Mouse (Mus musculus) right cerebral cortex, postnatal 4 days (tissue): ENCODE measurements at regions not wholly inside any gene's neighbourhood (a gene's known extent, or its start where the extent isn't known, plus 50 kb on each side); places are given as distances from the start of the nearest gene placed in this dataset.
A peak's percentile ranks its signal among the peaks of the same experiment; 100 is the strongest.

Experiments
- DNase-seq: peaks from one replicate; pipeline ENCODE4 v3.0.0-alpha.2; 2022

DNA sequence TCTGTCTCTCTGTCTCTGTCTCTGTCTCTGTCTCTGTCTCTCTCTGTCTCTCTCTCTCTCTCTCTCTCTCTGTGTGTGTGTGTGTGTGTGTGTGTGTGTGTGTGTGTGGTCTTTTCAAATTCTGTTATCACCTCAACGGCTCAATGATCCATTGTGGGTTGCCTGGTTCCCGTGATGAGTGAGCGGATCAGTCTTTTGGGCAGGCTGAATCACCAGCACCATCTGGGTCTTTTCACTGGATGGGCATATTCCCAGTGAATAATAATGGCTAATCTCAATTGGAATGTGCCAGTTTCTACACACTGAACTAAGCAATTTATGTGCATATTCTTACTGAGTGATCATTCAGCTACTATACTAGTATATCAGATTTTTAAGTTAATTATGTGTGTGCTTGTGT is 216.4 kb downstream of the Lmx1a start:
- DNase-seq, result no peak

DNA sequence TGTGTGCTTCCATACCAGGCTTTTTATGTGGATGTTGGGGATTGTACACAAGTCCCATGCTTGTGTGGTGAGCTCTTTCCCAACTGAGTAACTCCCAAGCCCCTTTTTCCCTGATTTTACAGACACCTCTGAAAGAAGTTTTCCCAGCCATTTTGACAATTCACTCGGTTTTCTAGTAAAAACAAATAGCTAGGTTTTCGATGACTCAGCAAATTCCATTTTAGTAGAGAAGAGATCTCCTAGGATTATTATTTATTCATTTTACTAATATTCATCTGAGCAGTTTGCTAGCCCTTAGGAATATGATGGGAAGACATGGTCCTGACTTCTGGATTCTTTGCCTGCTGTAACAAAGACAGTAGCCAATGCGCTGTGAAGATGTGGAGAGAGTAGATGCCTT is 223.0 kb downstream of the Lmx1a start:
- no peak for DNase-seq

DNA sequence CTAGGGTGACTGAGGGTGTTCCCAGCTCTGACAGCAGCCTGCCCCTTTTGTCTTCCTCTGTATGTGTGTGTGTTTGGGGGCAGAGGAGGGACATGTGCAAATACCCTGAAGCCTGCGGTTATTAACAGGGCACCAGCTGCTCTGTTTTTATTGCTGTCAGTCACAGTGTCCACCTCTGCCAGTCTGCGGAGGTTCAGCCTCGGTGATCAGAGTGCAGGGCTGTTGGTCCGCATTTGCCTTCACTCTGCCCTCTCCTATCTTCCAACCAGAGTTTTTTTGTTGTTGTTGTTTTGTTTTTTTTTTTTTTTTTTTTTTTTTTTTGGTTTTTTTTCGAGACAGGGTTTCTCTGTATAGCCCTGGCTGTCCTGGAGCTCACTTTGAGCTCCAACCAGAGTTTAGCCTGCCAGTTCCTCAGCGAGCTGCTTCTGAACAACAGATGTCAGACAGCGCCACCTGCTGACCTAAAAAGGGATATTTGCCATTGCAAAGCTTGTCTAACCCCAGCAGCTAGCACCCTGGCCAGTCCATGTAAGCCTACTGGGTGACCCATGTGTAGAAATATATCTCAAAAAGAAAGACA is 226.0 kb downstream of the Lmx1a start:
- DNase-seq, result peak; percentile 95

DNA sequence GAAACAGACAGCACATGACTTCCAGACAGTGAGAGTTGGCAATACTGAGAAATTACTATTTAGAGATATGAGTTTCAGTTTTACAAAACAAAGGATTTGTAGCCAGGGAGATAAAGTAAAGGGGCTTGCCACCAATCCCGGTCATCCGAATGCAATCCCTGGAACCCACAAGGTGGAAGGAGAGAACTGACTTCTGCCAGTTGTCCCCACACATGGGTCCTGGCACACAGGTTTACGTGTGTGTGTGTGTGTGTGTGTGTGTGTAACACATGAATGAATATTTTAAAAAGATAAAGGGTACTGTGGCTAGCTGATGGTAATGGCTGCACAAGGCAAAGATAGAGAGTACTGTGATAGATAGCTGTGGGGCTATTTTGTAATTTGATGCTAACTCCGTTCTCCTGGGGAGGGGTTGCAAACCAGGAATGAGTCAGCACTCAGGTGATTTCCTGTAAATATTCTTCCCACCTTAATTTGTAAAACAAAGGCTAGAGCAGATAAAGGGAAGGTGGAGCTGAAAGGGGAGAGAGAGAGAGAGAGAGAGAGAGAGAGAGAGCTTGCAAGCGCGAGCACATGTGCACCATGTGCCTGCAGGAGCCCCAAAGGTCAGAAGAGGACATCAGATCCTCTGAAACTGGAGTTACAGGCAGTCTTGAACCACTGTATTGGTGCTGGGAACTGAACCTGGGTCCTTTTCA is 226.7 kb downstream of the Lmx1a start:
- DNase-seq, result no peak

DNA sequence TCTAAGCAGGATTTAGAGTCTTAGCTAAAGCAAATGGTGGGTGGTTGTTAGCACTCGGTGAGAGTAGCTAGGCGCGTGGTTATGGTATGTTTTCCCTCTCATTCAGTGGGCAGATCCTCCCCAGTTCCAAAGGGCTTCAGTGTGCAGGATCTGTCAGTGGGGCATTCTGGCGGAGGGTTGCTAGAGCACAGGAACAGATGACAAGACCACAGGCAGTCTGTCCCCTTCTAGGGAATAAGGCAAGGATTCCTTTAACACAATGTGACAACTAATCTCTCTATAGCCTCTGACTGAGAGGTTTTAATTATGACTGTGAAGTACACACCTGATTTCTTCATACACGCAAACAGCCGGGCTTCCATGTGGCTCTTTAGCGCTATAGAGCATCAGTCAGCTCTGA is 233.9 kb downstream of the Lmx1a start:
- no peak for DNase-seq

DNA sequence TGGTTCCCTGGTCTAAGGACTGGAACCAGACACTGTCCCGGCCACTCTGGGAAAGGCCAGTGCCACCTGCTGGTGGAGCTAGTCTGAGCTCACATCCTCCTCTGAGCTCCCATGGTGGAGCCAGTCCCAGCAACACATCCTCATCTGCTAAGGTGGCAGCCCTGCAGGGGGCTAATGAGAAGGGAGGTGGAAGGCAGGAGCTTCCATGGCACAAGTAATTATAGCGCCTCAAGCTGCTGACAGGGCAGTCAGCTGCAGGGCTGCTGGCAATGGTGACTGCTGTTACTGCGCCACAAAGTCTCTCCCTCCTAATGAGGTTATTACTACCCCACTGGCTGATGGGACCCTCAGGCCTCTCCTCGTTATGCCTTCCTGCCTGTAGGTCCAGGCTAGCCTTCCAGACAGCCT is 239.0 kb downstream of the Lmx1a start:
- DNase-seq, result no peak

DNA sequence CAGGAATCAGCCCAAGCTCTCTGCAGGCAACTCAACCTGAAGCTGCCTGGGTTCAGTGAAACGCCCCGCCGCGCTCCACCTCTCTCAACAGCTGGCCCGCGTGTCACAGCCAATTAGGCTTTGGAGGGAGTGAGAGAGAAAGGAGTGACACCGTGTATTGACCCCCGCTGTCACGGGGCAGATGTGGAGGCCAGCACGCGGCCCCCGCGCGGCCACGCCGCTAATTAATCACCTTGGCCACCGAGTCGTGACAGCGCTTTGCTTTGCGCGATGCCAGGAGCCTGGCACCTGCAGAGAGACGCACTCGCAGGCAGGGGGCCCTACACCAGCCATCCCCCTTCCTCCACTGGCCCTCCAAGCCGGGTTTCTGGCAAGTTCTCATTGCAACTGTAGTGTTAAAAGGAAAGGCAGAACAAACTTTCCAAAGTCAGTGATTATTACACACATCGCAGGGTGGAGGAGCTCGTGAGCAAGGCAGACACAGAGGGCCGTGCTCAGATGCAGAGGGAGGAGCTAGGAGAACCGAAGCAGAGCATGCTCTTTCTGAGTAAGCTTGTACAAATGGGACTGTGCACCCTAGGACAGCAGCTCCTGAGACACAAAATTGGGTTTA is 240.8 kb downstream of the Lmx1a start:
- no peak for DNase-seq

DNA sequence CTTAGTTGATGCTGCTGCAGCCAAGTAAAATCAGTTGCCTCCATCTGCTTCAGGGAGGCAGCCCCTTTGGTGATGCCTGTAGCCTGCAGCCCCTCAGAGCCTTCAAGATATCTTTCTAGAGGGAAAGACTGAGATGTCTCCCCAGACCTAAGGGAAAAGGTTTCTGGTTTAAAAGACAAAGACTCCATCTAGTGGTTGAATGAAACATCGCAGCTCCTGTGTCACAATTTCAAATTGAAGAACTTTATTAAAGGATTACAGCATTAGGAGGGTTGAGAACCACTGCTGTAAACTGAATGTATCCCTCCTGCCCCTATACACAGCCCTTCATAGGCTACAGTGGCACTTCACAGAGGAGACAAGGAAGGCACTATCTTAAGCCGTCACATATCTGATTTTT is 243.1 kb downstream of the Lmx1a start:
- DNase-seq, result no peak

DNA sequence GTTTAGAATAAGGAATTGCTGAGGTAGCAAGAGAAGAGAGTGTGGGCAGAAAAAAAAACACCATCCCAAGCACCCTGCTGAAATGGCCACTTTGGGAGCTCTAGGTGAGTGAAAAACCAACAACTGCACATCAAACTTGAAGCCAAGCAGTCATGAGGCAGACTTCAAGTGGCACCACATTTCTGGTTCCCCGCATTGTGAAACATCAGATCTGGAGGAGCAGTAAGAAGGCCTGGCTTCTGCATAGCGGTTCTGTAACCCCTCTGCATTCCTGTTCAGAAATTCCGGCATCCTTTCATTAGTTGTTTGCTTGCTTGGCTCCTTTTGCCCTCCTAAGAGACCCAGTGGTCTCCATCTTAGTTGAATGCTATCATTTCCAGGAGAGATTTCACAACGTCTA is 247.7 kb downstream of the Lmx1a start:
- DNase-seq, result no peak

DNA sequence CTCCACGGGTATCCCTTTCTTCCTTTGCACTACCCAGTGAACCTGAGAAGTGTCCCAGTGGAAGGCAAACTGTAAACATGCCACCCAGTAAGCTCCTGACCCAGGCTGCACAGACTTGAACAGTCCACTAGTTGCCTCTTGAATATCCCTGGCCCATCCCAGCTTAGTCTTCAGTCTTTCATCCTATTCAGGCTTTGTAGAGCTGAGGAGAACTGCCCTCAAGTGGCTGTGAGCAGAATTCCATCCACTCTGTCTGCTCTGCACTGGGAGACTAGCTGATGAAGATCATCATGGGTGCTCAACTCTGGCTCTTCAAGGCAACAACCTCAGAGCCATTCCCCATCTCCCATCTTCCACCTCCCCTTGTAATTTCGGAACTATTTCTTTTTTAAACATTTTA is 249.1 kb downstream of the Lmx1a start:
- no peak for DNase-seq

DNA sequence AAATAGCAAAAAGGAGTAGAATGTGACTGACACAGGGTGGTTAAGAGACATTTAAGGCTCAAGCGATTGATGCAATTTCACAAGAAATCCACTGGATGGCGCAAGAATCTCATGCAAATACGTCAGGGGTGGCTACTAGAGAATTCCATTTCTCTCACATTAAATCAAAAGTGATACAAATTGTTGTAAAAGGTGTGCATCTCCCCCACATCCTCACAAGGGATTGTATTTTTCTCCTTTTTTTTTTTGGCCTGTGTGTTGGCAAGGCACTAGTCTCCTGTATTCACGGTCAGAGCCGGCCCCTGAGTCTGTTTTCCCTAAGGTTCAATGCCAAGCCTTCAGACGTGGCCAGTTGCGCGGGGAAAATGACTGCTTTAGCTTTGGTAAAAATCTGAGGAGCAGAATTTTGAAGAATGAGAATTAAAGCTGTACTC is 253.0 kb downstream of the Lmx1a start:
- DNase-seq, result no peak

DNA sequence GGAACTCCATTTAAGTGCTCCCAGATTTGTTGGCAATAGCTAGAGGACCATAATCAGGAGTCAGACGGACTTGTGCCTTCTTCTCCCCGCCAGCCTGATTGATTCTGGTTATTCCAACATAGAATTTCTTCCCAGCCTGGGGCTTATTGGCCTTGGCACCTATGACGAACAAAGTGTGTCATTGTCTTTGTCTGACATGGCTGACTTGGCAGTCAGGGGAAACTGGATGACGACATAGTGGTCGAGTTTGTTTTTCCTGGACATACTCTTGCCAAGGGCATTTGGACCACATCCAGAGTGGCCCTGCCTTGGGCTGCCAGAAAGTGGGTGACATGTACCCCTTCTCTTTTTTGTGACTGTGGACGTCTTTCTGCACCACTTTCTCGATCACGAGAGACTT is 254.1 kb downstream of the Lmx1a start:
- no peak for DNase-seq

DNA sequence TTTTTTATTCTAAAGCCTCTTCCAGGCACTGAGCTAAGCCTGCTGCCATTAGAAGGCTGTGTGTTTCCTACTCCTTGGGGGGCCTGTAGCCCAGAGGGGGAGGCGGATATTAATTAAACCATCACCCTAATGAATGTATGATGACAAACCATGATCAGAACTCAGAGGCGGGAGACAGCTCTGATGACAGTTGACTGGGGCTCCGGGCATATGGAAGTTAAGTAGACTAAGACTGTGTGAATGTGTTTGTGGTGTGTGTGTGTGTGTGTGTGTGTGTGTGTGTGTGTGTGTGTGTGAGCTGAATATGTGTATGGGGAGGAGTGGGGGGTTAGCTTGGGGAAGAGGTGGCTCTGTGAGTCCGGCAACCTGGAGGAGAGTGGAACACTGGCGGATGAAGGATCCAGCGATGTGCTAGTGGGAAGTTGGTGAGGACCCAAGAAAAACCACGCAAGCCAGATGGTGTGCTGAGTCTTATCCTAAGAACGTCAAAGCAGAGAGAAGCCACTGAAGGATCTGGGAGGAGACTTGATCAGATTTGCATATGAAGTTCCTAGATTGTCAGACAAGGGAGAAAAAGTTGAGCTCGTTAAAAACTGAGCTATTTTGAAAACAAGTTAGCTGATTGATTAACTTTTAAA is 256.7 kb downstream of the Lmx1a start:
- DNase-seq, result no peak

DNA sequence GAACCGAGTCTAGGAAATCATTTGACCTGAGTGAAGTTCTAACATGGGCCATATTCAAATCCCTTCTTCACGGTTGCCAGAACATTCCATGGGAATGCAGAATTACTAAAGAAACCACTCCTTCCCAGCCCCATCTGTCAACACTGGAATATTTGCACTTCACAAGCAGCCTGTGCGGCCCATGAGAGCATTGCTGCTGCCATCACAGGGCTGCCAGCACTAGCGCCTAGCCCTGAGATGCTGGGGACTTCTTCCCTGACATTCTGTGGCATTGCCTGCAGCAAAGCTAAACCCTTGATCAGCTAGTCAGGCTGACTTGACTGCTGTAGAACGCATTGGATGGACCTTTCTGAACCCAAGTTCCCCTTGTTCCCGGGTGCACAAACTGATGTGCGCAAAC is 258.8 kb downstream of the Lmx1a start:
- no peak for DNase-seq

DNA sequence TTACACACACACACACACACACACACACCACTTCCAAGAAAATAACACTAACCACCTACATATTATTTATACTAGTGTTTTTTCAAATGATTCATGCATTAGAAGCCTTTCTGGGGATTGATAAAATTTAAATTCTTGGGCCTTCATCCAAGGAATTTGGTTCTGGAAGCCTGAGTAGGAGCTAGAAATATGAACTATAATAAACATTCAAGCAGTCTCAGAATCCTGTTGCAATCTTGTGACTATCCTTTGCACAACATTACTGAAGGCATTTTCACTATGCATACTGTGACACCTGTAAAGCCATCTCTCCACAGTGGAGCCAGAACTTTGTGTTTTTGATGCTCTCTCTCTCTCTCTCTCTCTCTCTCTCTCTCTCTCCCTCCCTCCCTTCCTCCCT is 262.7 kb downstream of the Lmx1a start:
- no peak for DNase-seq

DNA sequence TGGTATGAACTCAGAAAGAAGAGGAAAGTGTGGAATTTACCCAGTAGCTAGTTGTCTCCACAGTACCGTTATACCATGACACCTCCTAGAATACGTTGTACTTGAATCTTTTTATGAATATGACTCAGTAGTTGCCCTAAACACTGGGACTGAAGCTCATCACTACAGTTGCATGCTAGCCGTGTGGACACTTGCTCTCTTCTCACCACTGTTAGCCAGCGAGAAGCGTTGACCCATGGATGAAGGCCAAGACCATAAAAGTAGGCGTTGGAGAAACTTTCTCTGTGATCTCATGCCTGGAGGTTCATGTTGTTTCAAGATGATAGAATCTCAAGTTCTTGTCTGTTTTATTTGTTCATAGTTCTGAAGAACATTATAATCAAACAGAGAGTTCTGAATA is 269.5 kb downstream of the Lmx1a start:
- DNase-seq, result no peak

DNA sequence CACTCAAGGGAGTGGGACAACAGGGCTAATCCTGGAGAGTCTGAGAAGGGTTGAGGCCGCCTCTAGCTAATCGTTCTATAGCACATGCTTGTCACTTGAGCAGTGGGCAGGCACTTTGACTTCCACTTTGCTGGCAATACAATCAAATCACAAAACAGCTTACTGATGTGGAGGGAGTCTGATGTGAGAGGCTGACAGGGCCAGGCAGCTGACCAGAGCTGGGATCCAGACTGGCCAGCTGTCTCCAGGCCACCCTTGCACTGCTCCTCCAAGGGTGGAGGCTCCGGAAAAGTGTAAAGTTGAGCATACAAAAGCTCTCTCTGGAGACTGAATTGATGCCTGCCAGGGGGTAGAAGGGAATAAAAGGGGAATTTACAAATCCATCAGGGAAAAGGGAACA is 280.5 kb downstream of the Lmx1a start:
- DNase-seq, result no peak

DNA sequence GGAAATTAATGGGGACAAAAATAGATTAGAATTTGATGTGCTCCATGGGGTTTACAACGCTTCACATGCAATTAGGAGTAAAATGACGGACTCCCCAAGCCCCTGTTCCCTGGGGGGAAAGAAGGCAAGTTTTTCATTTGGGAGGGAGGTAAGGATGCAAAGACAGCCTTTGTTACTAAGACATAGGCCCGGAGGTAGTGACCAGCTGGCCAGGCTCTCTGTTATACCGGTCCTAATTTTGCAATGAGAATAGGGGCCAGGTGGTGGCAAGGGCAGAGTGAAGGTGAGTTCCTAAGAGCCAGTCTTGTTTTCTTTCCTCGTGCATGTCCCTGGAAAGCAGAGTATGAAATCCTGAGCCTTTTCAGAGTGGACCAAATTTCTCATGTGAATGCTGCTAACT is 280.9 kb downstream of the Lmx1a start:
- DNase-seq, result no peak

DNA sequence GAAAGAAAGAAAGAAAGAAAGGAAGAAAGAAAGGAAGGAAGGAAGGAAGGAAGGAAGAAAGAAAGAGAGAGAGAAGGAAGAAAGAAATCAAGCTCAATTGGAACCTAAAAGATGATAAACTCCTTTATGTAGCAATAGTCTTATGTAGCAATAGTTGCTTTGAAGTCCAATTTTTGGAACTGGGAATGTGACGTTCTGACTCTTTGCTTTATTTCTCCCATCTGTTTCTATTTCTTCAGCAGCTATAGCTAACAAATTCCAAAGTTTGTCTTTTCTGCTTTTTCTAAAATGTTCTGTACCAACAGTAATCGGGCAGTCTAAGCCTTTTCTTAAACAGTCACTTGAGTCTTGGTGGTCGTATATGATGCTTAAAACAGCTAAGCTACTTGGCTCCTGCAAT is 287.7 kb downstream of the Lmx1a start:
- DNase-seq, result no peak

DNA sequence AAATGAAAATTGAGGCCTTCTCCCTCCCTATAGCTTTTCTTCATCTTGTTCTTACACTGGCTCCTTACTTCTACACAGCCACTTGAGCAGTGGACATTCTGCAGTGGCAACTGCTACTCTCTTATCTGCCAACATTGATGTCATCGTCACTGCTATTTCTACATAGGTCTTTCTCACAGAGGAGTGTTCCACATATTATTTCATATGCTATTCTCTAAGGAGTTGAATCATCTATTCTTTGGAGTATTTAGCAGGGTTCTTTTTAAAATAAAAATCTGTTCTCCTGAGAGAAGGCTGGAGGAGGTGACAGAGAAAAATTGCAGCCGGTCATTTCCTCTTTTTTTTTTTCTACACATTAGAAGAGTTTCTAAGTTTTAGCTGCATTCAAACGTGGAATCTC is 290.1 kb downstream of the Lmx1a start:
- no peak for DNase-seq

DNA sequence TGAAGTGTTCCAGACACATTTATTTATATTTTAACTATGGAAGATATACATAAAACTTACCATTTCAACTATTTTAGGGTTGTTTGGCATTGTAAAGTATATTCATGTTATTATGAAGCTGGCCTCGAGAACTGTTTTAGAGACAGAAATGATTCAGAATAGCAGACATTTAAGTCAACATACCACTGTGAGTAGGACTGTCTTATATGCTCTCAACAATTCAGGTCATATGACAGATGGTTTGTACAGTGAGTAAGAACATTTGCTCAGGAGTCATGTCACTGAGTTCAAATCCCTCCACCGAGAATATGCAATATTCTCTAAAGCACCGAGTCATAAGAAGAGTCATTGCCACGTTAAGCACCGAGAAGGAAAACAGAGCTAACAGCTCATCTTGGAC is 290.6 kb downstream of the Lmx1a start:
- no peak for DNase-seq

DNA sequence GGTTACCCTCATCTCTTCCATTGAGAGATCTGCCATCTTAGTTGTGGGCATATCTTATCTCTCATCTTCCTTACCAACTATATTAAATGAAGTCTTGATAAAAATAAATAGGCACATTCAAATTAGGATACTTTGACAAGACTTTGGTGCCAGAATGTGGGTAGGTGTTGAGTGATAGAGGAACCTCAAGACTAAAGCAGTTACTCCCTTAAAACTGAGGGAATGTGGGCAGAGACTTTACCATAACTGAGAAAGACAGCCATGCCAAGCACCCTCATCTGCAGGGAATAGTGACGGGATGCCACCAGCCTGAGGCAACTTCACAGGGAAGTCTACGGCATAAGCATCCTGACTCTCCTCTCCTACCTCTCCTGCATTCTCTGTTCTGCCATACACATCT is 292.3 kb downstream of the Lmx1a start:
- no peak for DNase-seq

DNA sequence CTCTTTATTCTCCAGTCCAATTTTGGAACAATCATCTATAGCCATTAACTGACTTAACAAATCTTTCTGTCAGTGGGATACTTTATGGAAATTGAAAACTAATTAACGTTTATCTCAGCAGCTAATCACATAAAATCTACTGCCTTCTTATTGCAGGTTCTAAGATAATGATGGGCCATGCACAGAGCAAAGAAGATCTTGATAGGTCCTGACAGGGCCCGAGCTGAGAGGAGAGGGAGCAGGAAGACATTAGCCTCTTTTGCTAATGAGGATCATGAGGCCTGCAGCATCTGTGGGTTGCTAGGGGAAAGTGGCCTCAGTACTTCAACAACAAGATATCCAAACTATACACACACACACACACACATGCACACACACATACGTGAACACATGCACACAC is 318.4 kb downstream of the Lmx1a start:
- DNase-seq, result no peak

DNA sequence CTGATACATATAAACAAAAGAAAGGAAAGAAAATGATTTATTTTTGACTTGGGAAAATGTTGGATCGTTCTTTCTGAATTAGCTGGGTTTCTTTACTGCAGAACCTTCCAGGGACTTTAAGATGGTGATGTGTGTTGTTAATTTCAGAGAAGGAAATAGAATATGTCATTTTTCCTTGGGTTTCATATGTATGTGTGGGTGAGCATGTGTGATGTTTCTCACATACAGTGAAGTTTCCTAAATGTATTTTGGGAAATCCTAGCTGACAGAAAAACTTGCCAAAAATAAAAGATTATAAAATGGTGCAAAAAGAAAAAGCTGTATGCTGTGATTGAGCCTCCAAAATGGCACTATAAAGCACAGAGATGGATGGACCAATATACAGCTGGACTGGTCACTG is 319.2 kb downstream of the Lmx1a start:
- no peak for DNase-seq
